Mouse (Mus musculus): ENCODE results near the gene Grid1.

- TF ChIP-seq CTCF (IDR thresholded peaks at IDR 0.05; ENCODE audit: low read depth, low read length) (no peak), POLR2AphosphoS5 (IDR thresholded peaks at IDR 0.05; ENCODE audit: insufficient replicate concordance, low read depth, low read length) (no peak)
These were observed 128.3 kb downstream of the Grid1 start for GRCm38 (mm10) chr14:34948249-34948648.
